Mouse (Mus musculus) layer of hippocampus, adult 8-10 months (tissue): Measurements from ENCODE around the gene Lyrm7. TPM values are rescaled to one million over a fixed set of nuclear protein-coding genes. Genes with fewer than 3 reads are reported as not detected.
A peak's percentile ranks its signal among the peaks of the same experiment; 100 is the strongest.
"Not testable (repeated sequence)": the region's sequence is repeated elsewhere in the genome, so short reads cannot be mapped to it uniquely, and the experiment has no call there.

Experiments
- DNase-seq, 2 experiments: peaks; one replicate each; pipeline ENCODE4 v3.0.0; 2022; ENCODE audit warnings: low spot score in 2 of 2
- total RNA-seq, 4 experiments: library from RNA; stranded (reverse); gene quantifications; 2 replicates each; pipeline ENCODE4 v1.2.4; 2022

The Lyrm7 gene
- total RNA-seq, 4 experiments from 2014 or later: 28.0 to 34.3 (median 30.4) TPM

DNA sequence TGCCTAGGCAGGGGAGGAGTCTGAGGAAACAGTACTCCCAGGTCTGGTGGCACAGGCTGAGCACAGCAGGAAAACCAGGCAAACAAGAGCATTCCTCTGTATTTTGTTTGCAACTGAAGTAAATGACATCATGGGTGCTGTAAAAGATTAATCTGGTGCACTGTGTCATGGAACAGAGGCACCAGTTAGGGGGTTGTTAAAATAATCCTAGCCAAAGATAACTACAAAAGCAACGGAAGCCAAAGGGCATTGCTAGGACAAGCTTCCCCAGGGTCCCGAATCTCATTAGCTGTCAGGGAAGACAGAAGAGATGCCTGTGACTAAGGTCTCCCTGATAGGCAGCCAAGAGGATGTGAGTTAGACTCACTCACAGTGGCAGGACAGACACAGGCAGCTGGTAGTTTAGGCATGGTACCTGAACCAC, 20.3 kb upstream of the Lyrm7 start:
- no peak for DNase-seq

GRCm38 (mm10) chr11:54879922-54880321, 19.2 kb upstream of the Lyrm7 start:
- DNase-seq: no peak

DNA sequence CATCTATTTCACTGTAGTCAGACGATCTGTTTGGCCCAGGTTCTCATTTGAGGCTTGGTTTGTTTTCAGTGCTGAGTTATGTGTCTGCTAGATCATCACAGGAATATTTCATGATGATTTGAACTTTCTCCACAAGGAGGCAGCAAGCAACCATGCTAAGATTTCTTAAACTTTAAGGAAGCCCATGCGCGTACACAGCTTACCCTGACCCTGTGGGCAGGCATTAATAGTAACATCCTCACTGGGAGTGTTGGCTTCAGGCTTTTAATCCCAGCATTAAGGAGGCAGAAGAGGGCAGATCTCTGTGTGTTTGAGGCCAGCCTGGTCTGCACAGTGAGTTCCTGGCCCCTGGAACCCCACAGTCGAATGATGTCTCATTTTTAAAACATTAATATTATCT, 18.7 kb upstream of the Lyrm7 start:
- no peak for DNase-seq

DNA sequence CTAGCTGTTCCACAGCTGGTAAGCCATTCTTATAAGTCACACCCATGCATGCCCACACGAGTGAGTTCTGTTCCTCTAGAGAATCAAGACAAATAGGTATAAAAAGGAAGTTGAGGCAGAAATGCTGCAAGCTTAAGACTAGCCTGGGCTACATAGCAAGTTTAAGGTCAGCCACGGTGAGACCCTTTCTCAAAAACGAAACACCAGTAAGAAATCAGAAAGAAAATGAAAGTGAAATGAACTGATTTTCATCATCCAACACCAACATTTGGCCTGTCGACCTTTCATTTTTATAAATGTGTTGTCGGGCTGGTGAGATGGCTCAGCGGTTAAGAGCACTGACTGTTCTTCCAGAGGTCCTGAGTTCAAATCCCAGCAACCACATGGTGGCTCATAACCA, 18.2 kb upstream of the Lyrm7 start:
- no peak for DNase-seq

DNA sequence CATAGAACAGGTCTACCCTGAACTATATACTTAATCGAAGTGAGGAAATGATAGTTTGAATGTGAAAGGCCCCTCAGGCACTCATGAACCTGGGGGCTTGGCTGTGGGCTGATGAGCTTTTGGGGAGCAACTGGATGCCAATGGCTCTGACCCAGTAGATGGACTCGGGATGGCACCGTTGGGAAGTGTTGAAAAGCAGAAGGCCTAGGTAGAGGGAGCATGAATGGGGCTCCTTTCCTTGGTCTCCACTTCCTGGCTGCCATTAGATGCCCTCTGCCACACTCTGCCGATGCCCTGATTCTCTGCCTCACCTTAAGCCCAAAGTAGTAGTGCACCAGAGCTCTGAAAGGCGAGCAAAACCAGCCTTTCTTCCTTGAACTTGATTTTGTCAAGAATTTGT, 15.3 kb upstream of the Lyrm7 start:
- DNase-seq: no peak

DNA sequence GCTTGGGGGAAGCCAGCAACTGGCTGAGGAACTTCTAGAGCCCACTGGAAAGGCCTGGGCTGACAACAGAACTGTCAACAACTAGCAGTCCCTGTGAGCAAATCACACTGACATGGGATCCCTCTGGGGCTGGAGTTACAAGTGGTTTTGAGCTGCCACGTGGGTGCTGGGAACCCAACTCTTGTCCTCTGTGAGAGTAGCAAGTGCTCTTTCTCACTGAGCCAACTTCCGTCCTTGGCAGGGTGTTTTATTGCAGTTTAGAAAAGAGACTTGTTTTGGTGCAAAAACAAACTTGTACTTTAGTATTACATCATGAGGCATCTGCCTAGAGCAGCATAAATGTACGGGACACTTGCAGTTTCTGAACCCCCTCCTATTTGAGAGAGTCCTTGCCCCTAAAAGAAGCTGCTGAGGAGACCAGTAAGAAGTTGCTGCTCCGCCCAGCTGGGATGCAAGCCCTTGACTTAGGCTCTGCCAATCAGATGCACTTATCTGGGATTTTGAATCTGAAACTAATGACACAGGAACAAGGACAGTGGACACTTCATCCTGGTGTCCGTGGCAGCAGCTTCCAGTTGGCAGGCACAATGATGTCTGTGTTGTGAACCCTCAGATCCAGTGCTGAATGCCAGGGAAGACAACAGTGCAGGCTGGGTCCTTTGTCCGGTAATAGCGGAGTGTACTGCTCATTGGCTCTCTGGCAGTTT, 11.3 kb upstream of the Lyrm7 start:
- DNase-seq: peak in 1 of 2 experiments; percentile 26

DNA sequence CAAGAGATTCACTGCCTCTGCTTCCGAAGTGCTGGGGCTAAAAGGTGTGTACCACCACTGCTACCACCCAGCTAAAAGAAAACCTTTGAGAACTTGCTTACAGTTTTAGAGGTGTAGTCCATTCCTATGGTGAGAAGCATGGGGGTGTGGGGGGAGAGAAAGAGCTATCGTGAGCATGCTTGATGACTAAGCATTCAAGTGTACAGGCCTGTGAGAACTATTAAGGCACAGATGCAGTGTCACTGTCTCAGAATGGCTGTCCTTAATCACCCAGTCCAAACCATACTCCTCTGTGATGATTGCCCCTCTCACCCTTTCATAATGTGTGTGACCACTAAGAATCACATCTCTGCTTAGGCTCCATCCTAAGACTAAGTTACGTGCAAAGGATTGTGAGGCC, 8.6 kb upstream of the Lyrm7 start:
- no peak for DNase-seq

GRCm38 (mm10) chr11:54868445-54868844, 7.7 kb upstream of the Lyrm7 start:
- DNase-seq: no peak

- DNase-seq: no peak
Measured at GRCm38 (mm10) chr11:54867903-54868434, 7.3 kb upstream of the Lyrm7 start.

DNA sequence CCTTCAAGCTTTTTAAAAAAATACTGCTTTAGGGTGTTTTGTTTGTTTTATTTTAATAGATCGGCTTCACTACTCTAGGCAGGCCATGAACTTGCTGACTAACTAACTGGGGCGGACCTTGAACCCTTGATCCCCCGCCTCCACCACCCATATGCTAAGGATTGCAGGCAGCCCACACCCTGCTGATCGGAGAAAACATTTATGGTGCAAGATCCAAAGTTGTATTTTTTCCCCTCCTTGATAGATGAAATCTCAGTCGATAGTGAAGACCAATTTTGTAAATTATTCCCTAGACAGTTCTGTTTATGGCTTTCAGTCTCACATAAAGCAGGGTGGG, 6.3 kb upstream of the Lyrm7 start:
- DNase-seq: no peak

GRCm38 (mm10) chr11:54866119-54867048, 5.7 kb upstream of the Lyrm7 start, which contains the start of gene Hint1:
Gene Hint1 (plus strand): TSS chr11:54866383.
- DNase-seq: peak; percentile 85 to 92

DNA sequence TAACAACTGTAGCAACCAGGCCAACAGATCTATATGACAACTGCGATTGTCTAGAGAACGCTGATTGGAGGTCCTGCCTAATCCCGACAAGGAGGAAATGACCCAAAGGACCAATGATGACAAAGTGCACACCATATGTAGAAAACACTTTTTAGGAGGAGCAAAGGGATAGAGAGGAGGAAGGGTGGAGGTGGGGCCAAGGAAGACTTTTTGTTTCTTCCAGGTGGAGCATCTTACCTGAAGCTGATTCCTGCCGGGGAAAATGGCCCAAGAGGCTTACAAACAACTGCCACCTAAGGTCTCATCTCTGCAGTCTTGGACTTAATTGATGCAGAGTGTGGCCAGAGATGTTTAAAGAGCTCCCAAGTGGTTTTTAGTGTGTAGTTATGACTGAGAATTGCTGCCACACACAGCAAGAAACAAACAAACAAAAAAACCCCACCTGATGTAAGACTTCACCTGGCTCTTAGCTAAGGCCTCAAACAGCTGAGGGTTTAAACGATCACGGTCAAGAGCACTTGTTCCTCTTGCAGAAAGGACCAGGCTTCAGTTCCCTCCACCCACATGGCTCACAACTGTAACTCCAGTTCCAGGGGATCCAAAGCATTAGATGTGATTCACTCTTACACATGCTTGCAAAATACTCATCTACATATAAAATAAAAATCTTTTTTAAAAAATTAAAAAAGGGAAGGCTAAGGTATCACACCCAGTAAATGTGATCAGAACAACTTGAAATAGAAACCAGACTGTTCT, 4.8 kb upstream of the Lyrm7 start:
- DNase-seq: no peak

DNA sequence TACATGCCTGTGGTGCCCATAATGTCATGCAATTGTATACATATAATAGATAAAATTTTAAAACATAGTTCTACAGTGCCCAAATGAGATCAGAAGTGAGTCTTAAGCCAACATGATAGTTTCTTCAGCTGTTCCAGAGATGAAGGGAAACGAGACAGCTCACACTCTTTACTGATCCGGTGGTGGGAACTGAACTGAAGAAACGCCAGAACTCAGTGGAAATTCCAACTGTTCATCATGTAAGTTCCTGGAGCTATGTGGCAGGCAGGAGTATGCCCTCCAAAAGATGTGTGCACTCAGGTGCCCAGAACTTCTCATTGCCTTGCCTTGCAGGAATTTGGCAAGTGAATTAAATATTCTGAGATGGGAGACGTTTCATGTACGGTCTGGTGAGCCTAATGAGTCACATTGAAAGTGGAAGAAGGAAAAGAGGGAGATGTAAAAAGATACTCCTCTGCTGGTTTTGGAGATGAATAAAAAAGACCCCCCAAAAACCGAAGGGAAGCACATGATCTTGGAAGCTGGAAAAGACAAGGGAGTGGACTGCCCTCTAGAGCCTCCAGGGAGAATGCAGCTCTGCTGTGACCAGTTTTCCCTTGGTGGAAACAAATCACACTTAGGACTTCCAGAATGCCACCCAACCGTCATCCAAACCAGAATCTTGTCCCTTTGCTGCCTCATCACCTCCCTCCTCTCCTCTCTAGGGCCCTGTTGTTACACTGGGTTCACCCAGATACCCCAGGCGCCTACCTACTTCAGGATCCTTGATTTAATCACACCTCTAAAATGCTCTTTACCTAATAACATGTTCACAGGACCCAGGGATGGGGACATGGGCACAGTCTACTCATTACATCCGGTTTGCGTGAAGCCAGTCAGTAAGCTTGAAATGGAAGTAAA, 2.2 kb upstream of the Lyrm7 start:
- peak; percentile 42 to 62 for DNase-seq

DNA sequence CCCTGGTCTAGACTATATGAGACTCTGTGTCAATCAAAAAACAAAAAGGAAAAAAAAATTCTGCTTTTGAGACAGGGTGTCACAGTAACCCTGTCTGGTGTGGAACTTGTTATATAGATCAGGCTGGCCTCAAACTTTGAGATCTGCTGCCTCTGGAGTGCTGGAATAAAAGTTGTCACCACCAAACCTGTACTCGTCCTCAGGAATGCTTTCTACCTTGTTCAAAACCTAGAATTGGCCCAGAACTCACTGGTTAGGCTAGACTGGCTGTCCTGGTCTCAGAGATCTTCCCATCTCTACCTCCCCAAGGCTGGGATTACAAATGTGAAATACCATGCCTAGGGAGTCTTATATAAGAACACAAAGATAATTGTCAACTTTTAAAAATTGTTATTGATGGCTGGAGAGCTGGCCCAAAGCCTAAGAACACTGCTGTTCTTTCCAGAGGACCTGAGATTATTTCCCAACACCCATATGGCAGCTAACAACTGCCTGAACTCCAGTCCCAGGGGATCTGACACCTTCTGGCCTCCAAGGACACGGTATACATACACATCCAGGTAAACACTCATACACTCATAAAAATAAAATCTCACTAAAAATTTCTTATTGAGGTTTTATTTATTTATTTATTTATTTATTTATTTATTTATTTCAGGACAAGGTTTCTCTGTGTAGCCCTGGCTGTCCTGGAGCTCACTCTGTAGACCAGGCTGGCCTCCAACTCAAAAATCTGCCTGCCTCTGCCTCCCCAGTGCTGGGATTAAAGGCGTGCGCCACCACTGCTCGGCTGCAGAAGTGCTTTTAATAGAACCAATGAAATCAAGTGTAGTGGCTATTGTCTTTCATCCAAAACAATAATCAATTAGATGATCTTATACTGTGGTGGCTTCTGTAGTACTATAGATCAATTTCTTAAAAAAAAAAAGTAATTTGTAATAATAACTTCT, 1.0 kb upstream of the Lyrm7 start:
- no peak for DNase-seq

- DNase-seq: no peak
Measured at GRCm38 (mm10) chr11:54859322-54860165, 1.2 kb downstream of the Lyrm7 start.

- DNase-seq: not testable (repeated sequence)
Measured at GRCm38 (mm10) chr11:54858880-54859279, 1.8 kb downstream of the Lyrm7 start.

- DNase-seq: no peak
Measured at GRCm38 (mm10) chr11:54851656-54852055, 9.1 kb downstream of the Lyrm7 start.

GRCm38 (mm10) chr11:54849961-54850758, 10.6 kb downstream of the Lyrm7 start:
- DNase-seq: no peak
